Mouse (Mus musculus): Measurements from ENCODE around the gene Magea10.

Magea10 gene

GRCm38 (mm10) chrX:72386758-72387157 lies at the start of gene Magea10:
Magea10 (minus strand) TSS chrX:72386858.
- no peak for DNase-seq (ENCODE audit: low read depth in 2 of 2, low spot score in 2 of 2)

- DNase-seq (ENCODE audit: low read depth in 2 of 2, low spot score in 2 of 2): no peak
These were observed 4.7 kb downstream of the Magea10 start for GRCm38 (mm10) chrX:72381972-72382371.

All from CD8-positive naive resting alpha-beta T cell, adult 2 months (primary cell).